Mouse (Mus musculus): ENCODE measurements around the gene Clstn1.
A peak's percentile ranks its signal among the peaks of the same experiment; 100 is the strongest.

DNA sequence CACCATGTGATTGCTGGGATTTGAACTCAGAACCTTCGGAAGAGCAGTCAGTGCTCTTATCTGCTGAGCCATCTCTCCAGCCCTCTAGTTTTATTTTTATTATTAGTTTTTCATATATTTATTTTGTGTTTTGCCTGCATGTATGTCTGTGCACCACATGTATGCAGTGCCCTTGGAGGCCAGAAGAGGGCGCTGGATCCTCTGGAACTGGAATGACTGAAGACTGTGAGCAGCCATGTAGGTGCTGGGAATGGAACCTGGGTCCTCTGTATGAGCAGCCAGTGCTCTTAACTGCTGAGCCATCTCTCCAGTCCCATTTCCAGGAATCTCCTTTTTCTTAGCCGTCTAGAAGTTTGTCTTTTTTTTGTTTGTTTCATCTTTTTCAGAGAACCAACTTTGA lies 18.2 kb downstream of the Clstn1 start:
- TF ChIP-seq EP300 (IDR thresholded peaks at IDR 0.05; ENCODE audit: low read depth) (no peak), CTCF (IDR thresholded peaks at IDR 0.05; ENCODE audit: low read depth) (peak; percentile 5; the same call in 1 of the 2 replicates)
